Mouse (Mus musculus): ENCODE data around the gene Kcnh2. TPM values are rescaled to one million over a fixed set of nuclear protein-coding genes. Genes with fewer than 3 reads are reported as not detected.

Gene Kcnh2
- polyA plus RNA-seq, 1 experiment, result 23.6 TPM

GRCm38 (mm10) chr5:24337821-24338220 lies 13.6 kb downstream of the Kcnh2 start:
- no peaks in the 10 kb centered on the region for H3K36me3 ChIP-seq (ENCODE audit: control insufficient read depth, insufficient read depth, low read length)
- no peaks in the 10 kb centered on the region for H3K27me3 ChIP-seq (ENCODE audit: control insufficient read depth, insufficient read depth, low read length)
- H3K4me3 ChIP-seq (ENCODE audit: control insufficient read depth, low read depth, low read length), result no peak overlapping the region
- H3K4me1 ChIP-seq (ENCODE audit: control insufficient read depth, insufficient read depth, low read length), result no peaks in the 10 kb centered on the region; the same call in 1 of the 2 replicates
- no peak for TF ChIP-seq CTCF (IDR thresholded peaks at IDR 0.05; ENCODE audit: control insufficient read depth, insufficient read depth, insufficient replicate concordance, low read depth, low read length)
- TF ChIP-seq POLR2A (IDR thresholded peaks at IDR 0.05; ENCODE audit: control insufficient read depth, low read depth, low read length), result no peak
- H3K27ac ChIP-seq (ENCODE audit: control insufficient read depth, insufficient read depth, low read depth, low read length), result no peak overlapping the region

DNA sequence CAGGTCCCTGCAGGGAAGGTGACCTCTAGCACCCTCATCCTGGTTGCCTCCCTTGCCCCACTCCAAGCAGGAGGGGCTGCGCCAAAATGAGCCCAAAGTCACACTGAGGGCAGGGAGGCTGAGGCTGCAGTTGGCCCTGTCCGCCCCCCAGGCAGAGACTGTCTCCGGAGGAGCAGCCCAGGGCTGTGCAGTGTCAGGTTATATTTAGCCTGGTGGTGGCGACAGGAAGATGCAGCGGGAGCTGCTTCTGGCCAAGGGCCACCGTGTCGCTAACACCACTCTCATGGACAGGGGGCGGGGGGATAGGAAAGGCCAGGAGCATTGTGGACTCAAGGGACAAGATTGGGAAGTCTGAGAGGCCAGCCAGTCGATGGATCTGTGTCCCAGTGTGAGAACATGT lies 14.0 kb downstream of the Kcnh2 start:
- no peaks in the 10 kb centered on the region; the same call in 1 of the 2 replicates for H3K4me1 ChIP-seq (ENCODE audit: control insufficient read depth, insufficient read depth, low read length)
- no peaks in the 10 kb centered on the region for H3K36me3 ChIP-seq (ENCODE audit: control insufficient read depth, insufficient read depth, low read length)
- no peak overlapping the region for H3K27ac ChIP-seq (ENCODE audit: control insufficient read depth, insufficient read depth, low read depth, low read length)
- TF ChIP-seq CTCF (IDR thresholded peaks at IDR 0.05; ENCODE audit: control insufficient read depth, insufficient read depth, insufficient replicate concordance, low read depth, low read length) (no peak), POLR2A (IDR thresholded peaks at IDR 0.05; ENCODE audit: control insufficient read depth, low read depth, low read length) (no peak)
- no peak overlapping the region for H3K4me3 ChIP-seq (ENCODE audit: control insufficient read depth, low read depth, low read length)
- H3K27me3 ChIP-seq (ENCODE audit: control insufficient read depth, insufficient read depth, low read length), result no peaks in the 10 kb centered on the region

DNA sequence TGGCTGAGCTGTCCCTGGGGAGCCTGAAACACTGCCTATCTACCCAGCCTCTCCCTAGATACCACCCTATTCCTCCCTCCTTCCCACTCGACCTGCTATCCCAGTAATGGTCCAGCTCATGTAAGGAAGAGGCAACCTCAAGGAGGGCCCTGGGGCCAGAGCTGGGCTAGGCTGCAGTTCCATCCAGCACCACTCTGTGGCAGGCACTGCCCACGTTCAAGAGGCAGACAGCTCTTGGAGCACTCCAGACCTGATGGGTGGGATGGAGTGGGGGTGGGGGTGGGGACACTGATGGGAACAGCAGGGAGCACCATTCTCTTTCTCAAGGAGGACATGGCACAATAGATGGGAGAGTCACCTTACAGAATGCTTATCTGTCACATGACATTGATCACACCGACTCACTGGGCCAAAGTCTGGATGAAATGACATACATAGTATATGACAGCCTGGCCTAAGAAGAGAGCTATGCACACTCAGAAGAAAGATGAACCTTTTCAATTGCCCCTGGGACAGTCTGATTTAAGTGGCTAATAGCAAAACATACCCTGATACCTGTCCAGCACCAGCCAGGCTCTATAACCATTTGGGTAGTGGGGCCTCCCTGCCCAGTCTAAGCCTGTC lies 15.4 kb downstream of the Kcnh2 start:
- H3K27ac ChIP-seq (ENCODE audit: control insufficient read depth, insufficient read depth, low read depth, low read length), result no peak overlapping the region
- no peaks in the 10 kb centered on the region; the same call in 1 of the 2 replicates for H3K4me1 ChIP-seq (ENCODE audit: control insufficient read depth, insufficient read depth, low read length)
- no peak overlapping the region for H3K4me3 ChIP-seq (ENCODE audit: control insufficient read depth, low read depth, low read length)
- H3K36me3 ChIP-seq (ENCODE audit: control insufficient read depth, insufficient read depth, low read length), result no peaks in the 10 kb centered on the region; the same call in 1 of the 2 replicates
- TF ChIP-seq POLR2A (IDR thresholded peaks at IDR 0.05; ENCODE audit: control insufficient read depth, low read depth, low read length) (no peak), CTCF (IDR thresholded peaks at IDR 0.05; ENCODE audit: control insufficient read depth, insufficient read depth, insufficient replicate concordance, low read depth, low read length) (peak; percentile 69; the same call in 1 of the 2 replicates)
- H3K27me3 ChIP-seq (ENCODE audit: control insufficient read depth, insufficient read depth, low read length), result no peaks in the 10 kb centered on the region

DNA sequence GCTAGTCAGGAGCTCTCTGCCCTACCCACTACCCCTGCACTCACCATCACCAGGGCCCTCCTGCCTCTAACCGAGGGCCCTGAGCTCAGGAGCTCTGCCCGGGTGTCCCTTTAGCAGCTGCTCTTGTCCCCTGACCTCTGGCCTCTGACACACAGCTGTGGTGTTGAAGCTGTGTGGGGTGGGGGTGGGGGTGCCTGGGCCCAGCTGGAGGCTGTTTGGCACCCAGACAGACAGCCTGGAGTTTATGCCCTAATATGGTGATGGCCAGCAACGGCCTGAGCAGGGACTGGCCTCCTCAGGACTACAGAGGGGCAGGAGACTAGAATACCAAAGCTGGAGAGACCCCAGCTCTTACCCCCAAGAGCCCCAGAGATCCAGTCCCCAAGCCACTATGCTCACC lies 16.7 kb downstream of the Kcnh2 start:
- H3K4me1 ChIP-seq (ENCODE audit: control insufficient read depth, insufficient read depth, low read length), result no peaks in the 10 kb centered on the region; the same call in 1 of the 2 replicates
- H3K36me3 ChIP-seq (ENCODE audit: control insufficient read depth, insufficient read depth, low read length), result no peaks in the 10 kb centered on the region; the same call in 1 of the 2 replicates
- H3K27me3 ChIP-seq (ENCODE audit: control insufficient read depth, insufficient read depth, low read length), result no peaks in the 10 kb centered on the region
- TF ChIP-seq CTCF (IDR thresholded peaks at IDR 0.05; ENCODE audit: control insufficient read depth, insufficient read depth, insufficient replicate concordance, low read depth, low read length), result no peak
- TF ChIP-seq POLR2A (IDR thresholded peaks at IDR 0.05; ENCODE audit: control insufficient read depth, low read depth, low read length), result no peak
- H3K27ac ChIP-seq (ENCODE audit: control insufficient read depth, insufficient read depth, low read depth, low read length), result peak overlapping the region; percentile 25; the same call in 1 of the 2 replicates
- H3K4me3 ChIP-seq (ENCODE audit: control insufficient read depth, low read depth, low read length), result no peak overlapping the region

GRCm38 (mm10) chr5:24332401-24332800 lies 19.0 kb downstream of the Kcnh2 start:
- Histone ChIP-seq H3K27ac (ENCODE audit: control insufficient read depth, insufficient read depth, low read depth, low read length) (no peak overlapping the region), H3K4me1 (ENCODE audit: control insufficient read depth, insufficient read depth, low read length) (peaks cover 11% of the 10 kb centered on the region), H3K4me3 (ENCODE audit: control insufficient read depth, low read depth, low read length) (no peak overlapping the region), H3K36me3 (ENCODE audit: control insufficient read depth, insufficient read depth, low read length) (no peaks in the 10 kb centered on the region; the same call in 1 of the 2 replicates), H3K27me3 (ENCODE audit: control insufficient read depth, insufficient read depth, low read length) (no peaks in the 10 kb centered on the region)
- TF ChIP-seq POLR2A (IDR thresholded peaks at IDR 0.05; ENCODE audit: control insufficient read depth, low read depth, low read length), result no peak
- TF ChIP-seq CTCF (IDR thresholded peaks at IDR 0.05; ENCODE audit: control insufficient read depth, insufficient read depth, insufficient replicate concordance, low read depth, low read length), result no peak

DNA sequence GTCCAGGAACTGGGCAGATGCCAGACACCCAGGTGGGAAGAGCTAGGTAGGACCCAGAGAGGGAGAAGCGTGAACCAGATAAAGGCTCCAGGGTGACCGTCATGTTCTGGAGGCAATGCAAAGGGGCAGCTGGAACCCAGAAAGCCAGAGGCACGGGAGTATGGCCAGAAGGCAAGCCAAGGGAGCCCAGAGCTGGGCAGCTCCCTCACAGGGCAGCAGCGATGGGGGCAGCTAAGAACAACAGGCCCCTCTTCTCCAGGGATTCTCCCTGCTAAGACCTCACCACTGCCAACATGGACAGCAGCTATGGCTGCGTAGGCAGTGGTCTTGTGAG lies 21.5 kb downstream of the Kcnh2 start:
- Histone ChIP-seq H3K4me1 (ENCODE audit: control insufficient read depth, insufficient read depth, low read length) (peaks cover 14% of the 10 kb centered on the region), H3K27me3 (ENCODE audit: control insufficient read depth, insufficient read depth, low read length) (no peaks in the 10 kb centered on the region), H3K4me3 (ENCODE audit: control insufficient read depth, low read depth, low read length) (no peak overlapping the region), H3K36me3 (ENCODE audit: control insufficient read depth, insufficient read depth, low read length) (no peaks in the 10 kb centered on the region; the same call in 1 of the 2 replicates), H3K27ac (ENCODE audit: control insufficient read depth, insufficient read depth, low read depth, low read length) (no peak overlapping the region)
- no peak for TF ChIP-seq POLR2A (IDR thresholded peaks at IDR 0.05; ENCODE audit: control insufficient read depth, low read depth, low read length)
- TF ChIP-seq CTCF (IDR thresholded peaks at IDR 0.05; ENCODE audit: control insufficient read depth, insufficient read depth, insufficient replicate concordance, low read depth, low read length), result no peak

DNA sequence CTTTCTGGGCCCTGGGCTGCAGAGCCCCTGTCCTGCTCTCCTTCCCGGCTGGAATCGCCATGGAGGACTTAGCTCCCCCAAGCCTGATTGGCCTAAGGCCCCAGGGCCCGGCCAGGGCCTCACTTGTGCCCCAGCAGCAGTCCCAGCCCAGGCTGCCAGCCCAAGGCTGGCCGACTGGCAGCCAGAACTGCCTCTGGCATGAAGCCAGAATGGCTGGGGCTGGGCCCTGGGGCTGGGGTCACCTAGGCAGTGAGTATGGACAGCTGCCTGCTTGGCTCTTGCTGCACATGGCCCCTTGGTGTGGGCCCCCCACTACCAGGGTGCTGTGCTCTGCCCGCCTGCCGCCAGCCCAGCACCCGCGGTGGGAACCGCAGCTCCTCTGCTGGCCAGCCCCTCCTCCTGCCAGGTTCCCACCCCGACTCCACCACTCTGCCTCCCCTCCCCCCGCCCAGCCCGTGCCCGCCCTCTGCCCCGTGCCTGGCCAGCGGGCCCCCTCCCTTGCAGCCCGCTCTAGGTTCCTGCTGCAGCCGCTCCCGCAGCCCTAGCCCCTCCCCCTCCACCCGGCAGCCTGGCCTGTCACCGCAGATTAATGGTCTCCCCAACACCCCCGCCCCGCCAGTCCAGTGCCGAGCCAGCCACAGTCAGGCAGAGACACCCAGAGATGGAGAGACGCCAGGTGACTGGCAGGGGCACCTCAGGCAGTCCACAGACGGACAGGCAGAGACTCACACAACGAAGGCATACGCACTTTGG lies 22.0 kb downstream of the Kcnh2 start:
- H3K27me3 ChIP-seq (ENCODE audit: control insufficient read depth, insufficient read depth, low read length), result no peaks in the 10 kb centered on the region
- H3K4me3 ChIP-seq (ENCODE audit: control insufficient read depth, low read depth, low read length), result no peak overlapping the region
- H3K36me3 ChIP-seq (ENCODE audit: control insufficient read depth, insufficient read depth, low read length), result no peaks in the 10 kb centered on the region; the same call in 1 of the 2 replicates
- H3K4me1 ChIP-seq (ENCODE audit: control insufficient read depth, insufficient read depth, low read length), result peaks cover 16% of the 10 kb centered on the region
- H3K27ac ChIP-seq (ENCODE audit: control insufficient read depth, insufficient read depth, low read depth, low read length), result no peak overlapping the region
- no peak for TF ChIP-seq POLR2A (IDR thresholded peaks at IDR 0.05; ENCODE audit: control insufficient read depth, low read depth, low read length)
- no peak for TF ChIP-seq CTCF (IDR thresholded peaks at IDR 0.05; ENCODE audit: control insufficient read depth, insufficient read depth, insufficient replicate concordance, low read depth, low read length)

Measured in testis, adult 2 months (tissue).